Mouse (Mus musculus): Measurements from ENCODE around the gene Hist1h4a.

- TF ChIP-seq TAL1 (IDR thresholded peaks at IDR 0.05; ENCODE audit: low read length), result no peak
- TF ChIP-seq GATA1 (IDR thresholded peaks at IDR 0.05; ENCODE audit: low read length), result no peak
Measured at GRCm38 (mm10) chr13:23716261-23717042, 44.6 kb downstream of the Hist1h4a start.

Data from erythroblast, embryonic 14.5 days (primary cell).